Mouse (Mus musculus) megakaryocyte-erythroid progenitor cell, adult 5-6 weeks (primary cell): ENCODE measurements around the gene Cdc42se2. TPM values are rescaled to one million over a fixed set of nuclear protein-coding genes. Genes with fewer than 3 reads are reported as not detected.

Experiments
- ATAC-seq: replicated peaks from 2 replicates; pipeline ENCODE4 v1.8.0; 2016; ENCODE audit warnings: mild to moderate bottlenecking, inconsistent platforms; ENCODE audit not compliant: severe bottlenecking, poor library complexity, low FRiP score, low TSS enrichment
- total RNA-seq, 2 experiments: library from RNA; stranded (forward) in 1 of 2; stranded (reverse) in 1 of 2; fragments of 200-1000, 215-1000 nt in 1 of 2; fragments of >200 nt in 1 of 2; fragmentation: Nextera tagmentation in 1 of 2; gene quantifications; 2 replicates each; pipeline ENCODE4 v1.2.3; 2014 to 2017

Gene Cdc42se2
- total RNA-seq, 2 experiments from 2014 or later: 28.2 to 33.2 TPM

DNA sequence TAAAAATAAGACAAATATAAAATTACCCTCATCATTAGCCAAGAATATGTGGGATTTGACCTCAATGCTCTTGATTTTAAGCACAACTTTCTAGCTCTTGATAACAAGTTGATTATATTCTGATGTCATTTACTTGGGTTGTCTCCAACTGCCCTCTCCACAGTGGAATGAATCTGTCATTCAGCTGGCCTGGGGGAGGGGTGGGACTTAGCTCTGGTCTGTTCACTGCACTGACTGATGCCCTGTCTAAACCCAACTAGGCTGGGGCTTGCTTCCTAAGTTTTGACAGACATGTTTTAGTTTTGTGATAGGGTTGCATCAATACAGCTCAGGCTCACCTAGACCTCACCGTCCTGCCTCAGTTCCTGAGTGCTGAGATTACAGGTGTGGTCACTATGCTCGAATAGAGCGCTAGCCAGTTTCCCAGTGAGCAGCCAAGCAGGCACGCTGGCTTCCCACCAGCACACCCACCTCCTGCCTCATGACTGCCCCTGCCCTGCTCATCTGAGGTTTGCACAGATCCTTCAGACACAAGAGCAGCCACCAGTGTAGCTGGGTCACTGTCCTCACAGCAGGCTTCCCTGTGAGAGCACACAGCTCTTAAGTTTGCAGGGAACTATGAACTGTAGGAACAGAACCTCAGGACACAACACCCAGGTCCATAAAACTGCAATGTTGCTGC lies 63.0 kb downstream of the Cdc42se2 start:
- no peak for ATAC-seq

- no peak for ATAC-seq
These were observed 65.4 kb downstream of the Cdc42se2 start for GRCm38 (mm10) chr11:54722057-54722456.

- no peak for ATAC-seq
These were observed 68.9 kb downstream of the Cdc42se2 start for GRCm38 (mm10) chr11:54718601-54719000.

DNA sequence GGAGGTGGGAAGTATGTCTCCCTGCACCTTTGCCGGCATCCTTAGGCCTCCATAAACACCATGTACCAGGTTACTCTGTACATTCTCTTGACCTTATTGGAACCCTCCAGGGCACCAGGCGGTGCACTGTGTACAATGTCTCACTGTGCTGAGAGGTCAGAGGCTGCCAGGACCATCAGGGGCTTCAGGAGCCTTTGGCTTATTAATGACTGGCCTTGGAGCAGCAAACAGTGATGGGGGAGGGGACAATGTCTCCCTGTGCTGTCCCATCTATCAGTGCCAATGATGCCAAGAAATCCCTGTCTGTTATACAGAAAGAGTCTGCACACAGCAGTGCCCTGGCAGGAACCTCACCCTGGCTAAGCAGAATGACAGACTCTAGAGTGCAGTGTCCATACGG lies 69.6 kb downstream of the Cdc42se2 start:
- no peak for ATAC-seq

GRCm38 (mm10) chr11:54712849-54713248 lies 74.6 kb downstream of the Cdc42se2 start:
- no peak for ATAC-seq

DNA sequence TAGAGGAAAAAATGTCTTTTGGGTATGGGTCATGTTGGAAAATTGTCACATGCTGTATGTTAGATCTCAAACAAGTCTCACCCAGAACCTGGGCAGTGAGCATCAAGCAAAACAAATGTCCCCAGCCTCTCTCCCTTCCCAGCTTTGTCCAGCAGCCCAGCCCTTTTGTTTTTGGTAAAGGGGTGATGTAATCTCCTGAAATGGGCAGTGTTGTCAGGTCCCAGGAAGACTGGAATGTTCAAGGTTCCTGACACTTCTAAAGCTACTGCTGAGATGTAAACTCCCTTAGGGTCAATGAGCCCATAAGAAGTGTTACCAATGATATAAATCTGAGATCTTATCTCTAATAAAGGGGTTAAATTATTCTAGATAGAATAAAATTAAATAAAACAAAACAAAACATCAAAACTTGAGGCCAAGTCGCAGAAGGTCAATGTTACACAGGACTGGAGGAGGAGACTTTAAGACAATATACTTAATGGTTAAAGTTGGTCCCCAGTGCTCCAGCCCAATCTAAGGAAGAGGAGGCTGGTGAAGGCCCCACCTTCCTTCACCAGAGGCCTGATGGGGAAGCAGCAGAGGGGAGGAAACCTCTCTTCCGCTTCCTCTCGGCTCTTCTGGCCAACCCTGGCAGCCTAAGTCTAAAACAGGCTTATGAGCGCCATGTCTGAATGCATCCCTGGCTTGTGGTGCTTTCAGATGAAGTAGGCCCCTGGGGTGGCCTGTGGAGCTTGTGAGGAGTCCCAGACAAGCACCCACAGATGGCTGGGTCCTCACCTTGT lies 76.8 kb downstream of the Cdc42se2 start:
- no peak for ATAC-seq

DNA sequence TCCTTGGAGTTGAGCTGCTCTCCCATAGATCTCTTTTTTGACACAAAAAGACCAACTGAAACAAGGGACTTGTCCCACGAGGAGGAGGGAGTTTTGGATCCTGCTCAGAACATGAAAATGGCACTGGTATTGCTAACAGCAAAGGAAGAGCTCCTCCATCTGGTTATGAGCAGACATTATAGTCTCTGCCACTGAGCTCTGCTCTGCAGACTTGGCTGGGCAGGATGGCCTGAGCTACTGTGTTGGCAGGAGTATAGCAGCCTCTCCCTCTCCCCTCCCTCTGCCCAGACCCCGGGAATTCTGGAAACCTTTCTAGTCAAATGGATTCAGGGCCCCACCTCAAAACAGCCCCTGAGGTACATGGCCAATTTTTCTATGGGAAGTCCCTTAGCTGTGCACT lies 77.8 kb downstream of the Cdc42se2 start:
- ATAC-seq: no peak

GRCm38 (mm10) chr11:54708153-54708552 lies 79.3 kb downstream of the Cdc42se2 start:
- no peak for ATAC-seq

DNA sequence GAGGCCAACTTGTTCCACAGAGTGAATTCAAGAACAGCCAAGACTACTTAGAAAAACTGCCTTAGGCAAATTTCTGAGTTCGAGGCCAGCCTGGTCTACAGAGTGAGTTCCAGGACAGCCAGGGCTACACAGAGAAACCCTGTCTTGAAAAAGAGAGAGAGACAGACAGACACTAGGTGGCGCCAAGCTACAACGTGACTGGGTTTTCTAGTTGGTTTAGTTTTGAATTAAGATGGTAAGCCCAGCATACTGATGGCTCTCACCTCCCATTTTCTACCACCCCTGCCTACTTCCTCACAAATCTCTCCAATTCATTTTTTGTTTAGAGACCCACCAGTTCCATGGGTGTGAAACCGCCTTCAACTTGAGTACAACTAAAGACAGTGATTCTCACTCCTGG lies 84.2 kb downstream of the Cdc42se2 start:
- ATAC-seq: peak; percentile 36; the same call in 1 of the 2 replicates

GRCm38 (mm10) chr11:54701848-54702247 lies 85.6 kb downstream of the Cdc42se2 start:
- ATAC-seq: 0 out of 2 replicates have a peak, but pooled peaks have one; percentile 52

DNA sequence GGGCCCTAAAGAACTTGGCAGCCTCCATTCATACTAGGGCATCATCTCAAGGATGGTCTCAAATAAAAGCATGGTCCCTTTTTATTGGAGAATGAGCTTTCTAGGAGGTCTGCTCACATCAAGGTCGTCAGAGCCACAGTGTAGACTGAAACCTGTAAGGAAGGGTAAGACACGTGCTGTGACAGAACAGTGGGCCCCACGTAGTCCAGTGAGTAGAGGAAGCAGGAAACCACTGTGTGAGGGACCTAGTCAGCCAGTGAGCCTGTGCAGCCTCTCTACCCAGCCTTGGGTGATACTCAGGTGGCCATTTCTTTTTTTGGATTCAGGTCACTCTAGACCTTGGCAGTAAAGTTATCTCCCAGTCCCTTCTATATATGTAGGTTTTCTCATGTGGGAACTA lies 87.5 kb downstream of the Cdc42se2 start:
- no peak for ATAC-seq

DNA sequence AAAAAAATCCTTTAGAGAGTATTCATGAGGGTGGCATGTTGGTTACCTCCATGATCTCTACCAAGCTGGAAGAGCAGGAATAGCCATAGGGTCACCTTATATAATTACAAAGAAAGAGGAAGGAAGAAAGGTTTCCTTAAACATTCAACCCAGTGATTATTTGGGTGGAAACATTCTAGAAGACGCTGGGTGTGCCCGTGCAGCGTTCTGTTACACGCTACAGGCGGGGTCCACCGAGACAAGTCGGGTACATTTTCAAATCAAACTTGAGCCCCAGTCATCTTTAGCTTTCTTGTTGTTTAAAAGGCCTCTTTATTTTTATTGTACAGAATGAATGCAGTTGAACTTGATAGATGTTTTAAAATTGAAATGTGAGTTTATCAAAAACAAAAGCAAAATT lies 88.8 kb downstream of the Cdc42se2 start:
- no peak for ATAC-seq

DNA sequence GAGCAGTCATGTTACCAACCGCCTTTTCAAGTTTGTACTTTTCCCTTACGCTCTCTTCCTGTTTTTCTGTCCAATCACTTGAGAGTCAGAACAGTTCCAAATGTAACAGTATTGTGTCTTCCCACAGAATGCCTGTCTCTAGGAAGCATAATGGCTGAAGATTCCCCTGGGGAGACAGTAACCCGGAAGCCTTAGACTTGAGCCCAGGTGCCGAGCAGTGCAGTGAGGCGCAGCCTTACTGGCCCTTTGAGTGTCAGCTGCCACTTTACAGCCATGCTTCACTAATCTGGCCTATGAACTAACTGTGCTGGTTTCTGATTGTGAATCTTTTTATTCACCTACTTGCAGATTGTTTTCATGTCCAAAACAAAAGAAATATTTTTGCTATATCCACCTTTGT lies 89.9 kb downstream of the Cdc42se2 start:
- no peak for ATAC-seq

DNA sequence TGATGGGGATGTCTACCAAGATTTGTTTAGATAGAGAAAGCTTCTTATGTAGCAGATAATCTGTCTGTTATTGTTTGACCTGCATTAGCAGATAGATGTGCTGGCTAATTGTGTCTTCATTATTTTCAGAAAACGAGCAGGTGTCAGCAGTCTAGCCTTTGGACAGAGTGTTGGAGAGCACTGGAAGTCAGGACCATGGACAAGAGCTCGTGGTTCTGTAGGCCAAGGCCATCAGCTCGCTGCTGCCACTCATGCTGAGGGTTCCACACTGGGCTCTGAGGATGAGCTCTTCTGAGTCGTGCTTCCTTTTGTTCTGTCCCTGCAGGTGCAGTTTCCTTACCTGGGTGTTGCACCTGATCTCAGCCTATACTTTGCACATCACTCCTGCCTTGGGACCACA lies 91.5 kb downstream of the Cdc42se2 start:
- peak; percentile 55; the same call in 1 of the 2 replicates for ATAC-seq

GRCm38 (mm10) chr11:54694291-54694690 lies 93.2 kb downstream of the Cdc42se2 start:
- ATAC-seq: peak; percentile 53; the same call in 1 of the 2 replicates

DNA sequence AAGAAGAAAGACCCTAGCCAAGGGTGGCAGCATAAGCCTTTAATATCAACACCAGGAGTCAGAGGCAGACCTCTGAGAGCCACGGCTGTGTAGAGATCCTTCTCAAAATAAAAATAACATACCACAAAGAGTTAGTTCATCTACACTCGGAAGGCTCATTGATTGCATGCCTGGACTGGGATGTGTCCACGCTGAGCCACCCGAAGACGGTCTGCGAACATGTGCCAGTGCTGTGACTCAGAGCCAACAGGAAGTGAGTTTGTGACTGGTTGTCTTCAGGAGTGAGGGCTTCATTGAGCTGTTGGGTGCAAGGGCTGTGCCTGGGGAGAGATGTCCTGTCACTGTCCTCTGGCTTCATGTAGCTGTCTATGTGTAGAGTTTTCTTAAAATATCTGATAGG lies 93.8 kb downstream of the Cdc42se2 start:
- ATAC-seq: no peak

- no peak for ATAC-seq
These were observed 96.3 kb downstream of the Cdc42se2 start for GRCm38 (mm10) chr11:54691179-54691578.

GRCm38 (mm10) chr11:54690171-54690570 lies 97.3 kb downstream of the Cdc42se2 start:
- no peak for ATAC-seq

DNA sequence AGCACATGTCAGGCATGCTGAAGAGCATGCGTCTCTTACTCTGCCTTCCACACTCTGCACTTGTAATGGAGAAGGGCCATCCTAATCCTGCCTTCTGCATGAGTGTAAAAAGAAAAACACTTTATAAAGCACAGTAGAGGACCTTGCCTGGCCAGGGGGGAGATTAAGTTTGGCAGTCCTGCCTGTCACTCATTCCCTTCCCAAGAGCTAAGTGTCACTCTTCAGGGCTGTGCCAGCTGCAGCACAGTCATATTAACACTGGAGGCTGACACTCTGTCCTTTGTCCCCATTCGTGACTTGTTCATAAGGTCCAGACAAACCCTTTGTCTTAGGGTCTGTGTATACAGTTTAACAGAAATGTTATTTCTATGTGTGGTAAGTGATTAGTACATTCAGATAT lies 102.6 kb downstream of the Cdc42se2 start:
- ATAC-seq: no peak

DNA sequence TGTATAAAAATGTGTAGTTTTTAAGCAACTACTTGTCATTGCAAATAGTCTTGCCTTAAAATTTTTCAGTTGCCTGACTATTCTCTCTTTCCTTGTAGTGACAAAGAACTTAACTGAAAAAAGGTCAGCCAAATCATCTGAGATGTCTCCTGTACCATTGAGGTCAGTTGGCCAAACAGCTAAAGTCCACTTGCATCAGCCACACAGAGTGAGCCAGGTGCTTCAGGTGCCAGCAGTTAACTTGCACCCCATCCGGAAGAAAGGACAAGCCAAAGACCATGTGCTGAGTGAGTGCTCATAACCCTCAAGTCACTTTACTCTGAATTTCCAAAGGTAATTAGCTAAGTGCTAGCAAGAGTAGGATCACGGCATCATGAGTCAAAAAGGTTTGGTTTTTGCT lies 108.3 kb downstream of the Cdc42se2 start:
- ATAC-seq: no peak
